Mouse (Mus musculus) lung, postnatal 10 days (tissue): Measurements from ENCODE around the gene Wrap53.

ENCODE experiments used
- DNase-seq: peaks from one replicate; pipeline ENCODE4 v3.0.0; 2021

Wrap53 gene

DNA sequence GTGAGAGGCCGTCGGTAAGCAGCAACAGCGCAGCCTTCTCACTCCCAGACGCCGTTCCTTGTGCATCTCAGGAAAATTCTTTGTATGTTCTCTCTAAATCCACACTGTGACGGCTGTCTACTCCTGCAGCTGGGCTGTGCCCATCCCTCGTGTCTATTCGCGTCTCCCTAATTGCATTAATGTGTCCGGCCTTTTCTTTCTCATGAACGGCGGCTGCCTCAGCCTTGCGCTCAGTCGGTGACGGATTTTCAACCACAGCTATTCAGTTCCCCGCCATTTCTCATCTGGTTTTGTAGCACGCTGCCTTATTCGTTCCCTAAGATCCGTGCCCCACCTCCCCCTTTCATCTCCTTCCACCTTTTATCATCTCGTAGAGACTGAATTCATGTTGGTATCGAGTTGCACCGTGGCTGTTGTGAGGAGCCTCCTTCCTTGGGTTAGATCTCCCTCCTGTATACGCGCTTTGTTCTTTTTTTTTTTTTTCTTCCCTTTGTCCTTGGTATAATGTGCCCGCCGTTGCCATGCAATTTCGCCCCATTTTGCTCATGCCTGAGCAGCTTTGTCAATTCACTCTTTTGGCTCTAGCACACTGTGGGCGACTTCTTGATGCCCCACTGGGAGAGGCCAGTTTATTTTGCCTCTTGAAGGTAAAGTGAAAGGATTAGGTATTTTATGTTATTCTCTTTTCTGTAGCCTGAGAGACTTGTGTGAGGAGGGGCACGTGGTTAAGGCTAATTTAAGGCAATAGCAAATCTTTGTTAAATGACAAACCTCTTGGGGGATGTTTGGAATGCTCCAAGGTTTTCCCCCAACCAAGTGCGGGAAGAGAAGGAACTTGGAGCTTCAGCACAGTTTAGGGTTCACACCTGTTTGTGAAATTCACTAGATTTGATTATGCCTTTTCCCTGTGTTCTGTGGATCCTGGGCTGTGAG lies 52.7 kb downstream of the Wrap53 start:
- no peak for DNase-seq

DNA sequence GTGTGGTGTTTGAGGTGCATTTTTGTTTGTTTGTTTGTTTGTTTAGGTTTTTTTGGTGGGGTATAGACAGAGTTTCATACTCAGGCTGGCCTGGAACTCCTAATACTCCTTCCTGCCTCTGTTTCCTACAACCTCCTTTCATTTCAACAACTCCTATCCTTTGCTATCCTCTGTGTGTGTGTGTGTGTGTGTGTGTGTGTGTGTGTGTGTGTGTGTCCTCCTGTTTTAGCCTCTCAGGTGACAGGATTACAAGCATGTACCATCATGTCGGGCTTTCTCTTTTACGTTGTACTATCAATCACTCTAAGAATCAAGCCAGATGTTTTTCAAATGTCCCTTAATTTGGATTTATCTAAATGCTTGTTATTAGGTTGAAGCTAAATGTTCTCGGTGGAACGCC lies 53.4 kb downstream of the Wrap53 start:
- DNase-seq = no peak

DNA sequence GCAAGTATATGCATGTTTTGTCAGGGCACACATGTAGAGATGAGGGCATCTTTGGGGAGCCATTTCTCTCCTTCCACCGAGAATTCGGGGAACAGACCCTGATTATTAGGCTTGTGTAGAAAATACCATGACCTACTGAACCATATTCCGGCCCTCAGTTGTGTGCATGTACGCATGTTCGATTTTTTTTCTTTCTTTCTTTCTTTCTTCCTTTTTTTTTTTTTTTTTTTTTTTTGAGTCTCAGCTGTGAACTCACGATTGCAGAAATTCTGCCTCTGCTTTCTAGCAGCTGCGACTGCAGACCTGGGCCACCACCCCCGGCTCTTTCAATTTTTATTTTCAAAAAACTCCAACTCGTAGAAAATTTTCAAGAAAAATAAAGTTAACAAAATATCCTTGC lies 54.4 kb downstream of the Wrap53 start:
- no peak for DNase-seq

DNA sequence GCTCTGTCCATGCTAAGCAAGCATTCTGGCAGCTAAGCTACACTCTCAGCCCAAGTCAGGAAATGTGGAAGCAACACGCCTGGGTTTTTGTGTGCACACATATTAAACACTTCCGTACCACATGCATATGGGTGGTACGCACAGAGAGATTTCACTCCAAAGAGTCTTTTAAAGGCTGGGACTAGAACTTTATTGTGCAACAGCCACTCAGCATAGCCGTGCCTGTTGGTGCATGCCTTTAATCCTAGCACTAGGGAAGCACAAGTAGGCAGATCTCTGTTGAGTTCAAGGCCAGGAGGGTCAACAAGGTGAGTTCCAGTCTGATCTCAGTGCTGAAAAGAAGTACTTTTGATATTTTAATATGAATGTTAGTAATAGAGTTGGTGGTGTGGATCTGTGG lies 56.4 kb downstream of the Wrap53 start:
- DNase-seq = no peak

DNA sequence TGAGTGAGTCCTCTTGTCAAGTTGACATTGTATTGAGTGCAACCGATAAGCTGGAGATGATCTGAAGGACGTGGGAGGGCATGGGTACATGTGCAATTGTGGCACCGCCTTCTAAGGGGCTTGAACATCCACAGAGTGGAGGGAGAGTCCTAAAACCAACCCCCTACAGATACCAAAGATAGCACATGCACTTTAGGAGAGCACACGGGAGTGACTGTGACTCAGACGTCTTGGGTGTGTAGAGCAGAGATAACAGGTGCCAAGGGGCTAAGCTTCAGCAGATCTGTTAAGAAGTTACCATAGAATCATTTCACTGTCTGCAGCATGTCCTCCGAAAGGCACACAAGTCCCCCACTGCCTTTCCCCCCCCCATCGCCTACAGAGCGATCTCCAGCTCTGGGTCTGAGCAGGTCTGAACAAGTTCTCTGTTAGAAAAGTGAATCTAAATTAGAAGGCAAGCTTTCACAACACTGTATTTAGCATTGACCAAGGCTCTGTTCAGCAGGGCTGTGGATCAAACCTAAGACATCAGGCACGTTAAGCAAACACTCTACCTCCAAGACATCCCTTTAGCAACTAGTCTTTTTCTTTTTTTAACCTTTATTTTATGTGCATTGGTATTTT lies 58.4 kb downstream of the Wrap53 start:
- DNase-seq = no peak

DNA sequence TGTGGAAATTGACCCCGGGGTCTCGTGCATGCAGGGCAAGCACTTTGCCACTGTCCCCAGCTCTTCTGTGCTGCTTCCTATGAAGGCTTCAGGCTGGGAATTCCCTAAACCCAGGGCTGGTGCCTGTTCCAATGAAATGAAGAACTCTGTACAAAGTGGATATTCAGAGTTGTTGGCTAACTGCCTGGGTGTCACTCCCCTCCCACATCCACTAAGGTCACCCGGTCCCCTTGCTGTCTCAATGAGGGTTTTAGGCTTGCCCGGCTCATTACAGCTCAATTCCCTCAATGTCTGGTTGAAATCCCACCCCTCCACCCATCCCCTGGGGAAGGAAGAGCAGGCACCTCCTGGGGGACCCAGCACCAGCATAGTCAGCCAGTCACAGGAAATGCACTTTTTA lies 60.1 kb downstream of the Wrap53 start:
- no peak for DNase-seq

DNA sequence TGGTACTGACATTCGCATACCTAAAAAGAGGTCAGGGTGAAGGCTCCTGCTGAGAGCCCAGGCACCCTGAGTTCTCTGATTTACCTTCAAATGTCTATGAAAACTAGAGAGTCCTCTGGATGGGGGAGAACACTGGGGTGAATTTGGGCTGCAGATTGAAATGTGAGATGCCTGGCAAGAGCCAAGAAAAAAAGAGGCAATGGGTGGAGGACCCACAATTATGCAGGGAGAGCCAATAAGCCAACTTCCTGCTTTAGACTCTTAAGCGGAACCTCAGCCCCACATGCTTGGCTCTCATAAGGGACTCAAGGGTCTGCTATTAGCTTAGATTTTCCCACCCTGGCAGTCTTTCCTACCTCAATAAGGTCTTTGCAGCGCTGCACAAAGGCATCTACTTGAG lies 63.4 kb downstream of the Wrap53 start:
- DNase-seq = no peak

DNA sequence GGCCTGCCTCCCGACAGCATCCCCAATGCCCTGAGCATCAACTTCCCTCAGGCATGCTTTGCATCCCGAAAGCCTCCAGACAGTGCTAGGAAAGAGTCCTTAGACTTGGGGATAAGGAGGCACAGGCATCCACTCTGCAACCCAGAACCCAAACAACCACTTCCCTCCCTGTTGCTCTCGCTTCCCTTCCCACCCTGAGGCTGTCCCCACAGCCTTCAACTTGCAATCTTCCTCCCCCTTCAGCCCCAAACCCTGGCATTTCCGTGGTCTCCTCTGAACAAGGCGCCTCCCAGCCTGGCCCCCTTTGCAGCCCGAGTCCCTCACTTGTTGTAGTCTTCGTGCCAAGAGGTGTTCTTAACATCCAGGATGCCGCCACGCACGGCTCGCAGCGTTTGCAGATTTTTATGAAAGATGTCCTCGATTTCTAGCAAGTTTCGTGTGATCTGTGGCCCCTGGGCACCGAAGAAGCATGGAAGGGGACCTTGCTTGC lies 63.9 kb downstream of the Wrap53 start:
- DNase-seq = no peak

DNA sequence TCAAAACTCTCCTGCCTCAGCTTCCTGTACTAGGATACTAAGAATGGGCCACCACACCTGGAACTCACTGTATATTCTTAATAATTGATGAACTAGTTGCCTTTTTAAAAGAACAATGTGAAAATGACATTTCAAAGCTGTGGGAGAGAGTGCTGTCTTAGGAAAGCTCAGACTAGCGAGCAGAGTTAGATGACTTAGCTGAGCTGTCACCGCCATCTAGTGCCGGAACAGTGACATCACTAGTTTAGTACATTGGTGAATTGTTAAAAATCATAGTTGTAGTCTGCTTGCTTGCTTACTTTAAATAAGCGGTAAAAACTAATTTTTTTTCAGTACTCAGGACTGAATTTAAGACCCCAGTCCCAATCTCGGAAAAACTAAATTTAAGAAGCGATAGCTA lies 66.2 kb downstream of the Wrap53 start:
- DNase-seq = peak; percentile 77
